Mouse (Mus musculus) forebrain, embryonic 13.5 days (tissue): ENCODE data around the gene Nfic. TPM values are rescaled to one million over a fixed set of nuclear protein-coding genes. Genes with fewer than 3 reads are reported as not detected.

ENCODE experiments used
- ATAC-seq: fragments of 200-750 bp; cut with Nextera tagmentation; 2 replicates; pipeline ENCODE4 v1.8.0; 2017
- H3K27ac ChIP-seq: fragments of 300-500 bp; sonication (generic); 2 replicates; pipeline ENCODE4 v1.5.1; 2015; ENCODE audit warnings: inconsistent platforms, mild to moderate bottlenecking, moderate library complexity
- H3K27me3 ChIP-seq: fragments of 300-500 bp; sonication (generic); 2 replicates; pipeline ENCODE4 v1.6.1; 2015; ENCODE audit warnings: mild to moderate bottlenecking, inconsistent platforms
- H3K36me3 ChIP-seq: fragments of 300-500 bp; sonication (generic); 2 replicates; pipeline ENCODE4 v1.6.1; 2015; ENCODE audit warnings: mild to moderate bottlenecking, inconsistent platforms; ENCODE audit not compliant: poor library complexity, severe bottlenecking
- H3K4me1 ChIP-seq: fragments of 300-500 bp; sonication (generic); 2 replicates; pipeline ENCODE4 v1.6.1; 2015; ENCODE audit warnings: inconsistent platforms
- H3K4me2 ChIP-seq: fragments of 300-500 bp; sonication (generic); 2 replicates; pipeline ENCODE4 v1.6.1; 2015; ENCODE audit warnings: inconsistent platforms, mild to moderate bottlenecking, moderate library complexity
- H3K4me3 ChIP-seq: fragments of 300-500 bp; sonication (generic); 2 replicates; pipeline ENCODE4 v1.5.1; 2015; ENCODE audit warnings: mild to moderate bottlenecking, inconsistent platforms
- H3K9ac ChIP-seq: fragments of 300-500 bp; sonication (generic); 2 replicates; pipeline ENCODE4 v1.6.1; 2015; ENCODE audit warnings: mild to moderate bottlenecking, inconsistent platforms
- H3K9me3 ChIP-seq: fragments of 300-500 bp; sonication (generic); replicated peaks from 2 replicates; pipeline ENCODE4 v1.6.1; 2016; ENCODE audit warnings: inconsistent platforms
- WGBS: fragments of 180-500 bp; shearing (Covaris S2); methylation state at CpG from one replicate; pipeline ENCODE4 v1.1.7; 2015; 5-methylcytosine and 5-hydroxymethylcytosine counted together
- polyA plus RNA-seq: library from polyadenylated mRNA; unstranded; fragments of >200 nt; fragmentation: Nextera tagmentation; extraction: Ambion mirVana; gene quantifications from 2 replicates; pipeline ENCODE4 v1.2.1, GENCODE M21; 2015

The Nfic gene
- polyA plus RNA-seq, 1 experiment from 2014 or later, result 18.5 TPM

DNA sequence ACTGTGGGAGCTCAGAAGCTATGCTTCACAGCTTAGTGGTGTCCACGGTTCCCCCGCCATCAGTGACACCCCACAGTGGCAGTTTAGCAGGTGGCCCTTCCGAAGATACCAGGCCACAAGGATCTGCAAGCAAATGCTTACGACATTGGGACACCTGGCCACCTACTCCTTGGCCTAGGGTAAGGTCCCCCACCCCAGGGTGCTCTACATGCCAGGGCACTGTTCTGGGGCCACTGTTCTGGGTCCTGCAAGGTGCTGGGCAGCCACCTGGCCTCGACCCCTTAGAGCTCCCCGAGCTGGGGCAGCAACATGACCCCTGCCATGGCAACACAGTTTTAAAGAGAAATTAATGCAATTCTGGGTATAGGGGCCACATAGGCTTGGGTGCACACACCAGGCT is 39.7 kb upstream of the Nfic start:
- Histone ChIP-seq H3K27ac (no peak overlapping the region), H3K4me3 (peak overlapping the region; percentile 82), H3K4me1 (peaks cover 28% of the 10 kb centered on the region), H3K36me3 (peaks cover 36% of the 10 kb centered on the region), H3K4me2 (peak overlapping the region; percentile 100), H3K9me3 (no peaks in the 10 kb centered on the region), H3K9ac (peak overlapping the region; percentile 87), H3K27me3 (no peaks in the 10 kb centered on the region)
- no peak for ATAC-seq
- WGBS, result 74% methylated on average over 6 of the region's 6 CpGs

- Histone ChIP-seq H3K4me3 (peak overlapping the region; percentile 82), H3K27ac (no peak overlapping the region), H3K4me1 (peaks cover 28% of the 10 kb centered on the region), H3K27me3 (no peaks in the 10 kb centered on the region), H3K36me3 (peaks cover 43% of the 10 kb centered on the region), H3K9ac (peak overlapping the region; percentile 87; the same call in 1 of the 2 replicates), H3K4me2 (peak overlapping the region; percentile 100), H3K9me3 (no peaks in the 10 kb centered on the region)
- no peak for ATAC-seq
- WGBS, result 92% methylated on average over 11 of the region's 11 CpGs
Observed at GRCm38 (mm10) chr10:81494260-81495041, 39.0 kb upstream of the Nfic start.

DNA sequence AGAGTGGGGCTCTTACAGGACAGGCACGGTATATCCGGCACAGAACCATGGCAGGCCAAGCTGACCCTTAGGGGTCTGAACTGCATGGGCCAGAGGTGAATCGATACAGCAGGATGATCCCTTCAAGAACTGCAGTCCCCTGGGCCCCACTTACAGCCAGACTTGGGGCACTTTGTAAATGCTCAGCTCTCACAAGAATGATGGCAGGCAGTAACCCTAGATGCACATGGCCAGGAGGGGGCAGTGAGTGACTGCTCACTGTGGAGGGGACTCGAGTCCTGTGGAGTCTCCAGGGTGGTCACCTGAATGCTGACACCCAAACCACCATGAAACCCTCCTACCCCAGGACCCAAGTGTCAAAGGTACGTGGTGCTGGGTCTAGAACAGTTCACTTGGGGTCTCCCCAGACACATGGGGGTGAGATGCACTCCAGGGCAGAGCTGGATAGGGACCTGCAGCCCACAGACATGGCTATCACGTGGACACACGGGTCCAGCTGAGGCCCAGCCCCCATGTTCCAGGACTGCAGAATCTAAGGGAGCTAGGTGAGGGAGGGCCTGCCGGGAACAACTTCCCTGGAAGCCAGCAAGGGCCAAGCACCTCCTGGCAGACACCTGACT is 38.3 kb upstream of the Nfic start:
- ATAC-seq, result no peak
- H3K27ac ChIP-seq, result no peak overlapping the region
- H3K27me3 ChIP-seq, result no peaks in the 10 kb centered on the region
- peaks cover 50% of the 10 kb centered on the region for H3K36me3 ChIP-seq
- H3K4me1 ChIP-seq, result peaks cover 28% of the 10 kb centered on the region
- WGBS, result 83% methylated on average over 8 of the region's 8 CpGs
- H3K4me3 ChIP-seq, result no peak overlapping the region
- H3K4me2 ChIP-seq, result no peak overlapping the region
- no peaks in the 10 kb centered on the region for H3K9me3 ChIP-seq
- no peak overlapping the region for H3K9ac ChIP-seq

DNA sequence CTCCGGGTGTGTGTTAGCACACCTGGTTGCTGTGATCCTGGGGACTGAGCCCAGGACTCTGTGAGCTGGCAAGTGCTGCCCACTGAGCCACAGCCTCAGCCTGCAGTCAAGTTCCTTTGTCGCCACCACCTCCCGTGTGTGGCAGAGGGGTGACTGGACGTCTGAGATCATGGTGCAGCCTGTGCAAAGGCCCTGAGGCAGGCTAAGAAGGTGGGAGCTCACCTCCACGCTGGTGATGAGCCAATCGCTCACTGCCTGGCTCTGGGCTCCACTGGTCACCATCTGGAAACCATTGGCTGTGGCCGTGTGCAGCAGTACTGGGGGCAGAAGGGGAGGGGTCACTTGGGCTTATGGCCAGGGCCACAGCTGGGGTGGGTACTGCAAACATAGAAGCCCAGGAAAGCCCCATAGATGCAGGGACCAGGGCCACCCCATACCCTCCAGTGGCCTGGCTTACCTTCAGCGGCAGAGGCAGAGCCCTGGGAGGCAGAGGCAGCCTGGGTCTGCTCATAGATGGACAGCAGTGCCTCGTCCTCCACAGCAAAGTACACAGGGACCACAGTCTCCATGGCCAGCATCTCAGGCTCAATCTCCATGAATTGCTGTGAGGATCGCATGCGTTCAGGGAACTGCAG is 37.3 kb upstream of the Nfic start:
- 91% methylated on average over 11 of the region's 11 CpGs for WGBS
- no peak for ATAC-seq
- no peak overlapping the region for H3K4me2 ChIP-seq
- peaks cover 60% of the 10 kb centered on the region for H3K36me3 ChIP-seq
- H3K4me1 ChIP-seq, result peaks cover 27% of the 10 kb centered on the region
- no peaks in the 10 kb centered on the region for H3K9me3 ChIP-seq
- no peaks in the 10 kb centered on the region for H3K27me3 ChIP-seq
- no peak overlapping the region for H3K27ac ChIP-seq
- no peak overlapping the region for H3K4me3 ChIP-seq
- H3K9ac ChIP-seq, result no peak overlapping the region

DNA sequence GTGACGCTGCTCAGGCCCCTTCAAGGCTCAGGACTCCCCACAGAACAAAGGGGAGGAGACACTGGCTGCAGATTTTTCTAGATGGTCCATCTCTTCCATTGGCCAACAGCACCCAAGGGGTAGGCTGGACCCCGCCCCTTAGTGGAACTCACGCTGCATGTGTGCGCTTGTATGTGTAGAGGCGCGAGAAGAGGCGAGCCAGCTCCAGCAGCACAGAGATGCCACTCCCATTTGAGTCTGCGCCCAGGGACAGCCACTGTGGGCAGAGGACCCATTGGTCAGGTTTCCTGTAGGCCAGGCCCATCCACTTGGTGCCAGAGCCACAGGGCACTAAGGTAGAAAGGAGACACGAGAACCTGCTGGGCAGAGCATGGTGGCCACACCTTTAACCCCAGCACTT is 35.6 kb upstream of the Nfic start:
- H3K27ac ChIP-seq, result no peak overlapping the region
- no peak overlapping the region for H3K4me2 ChIP-seq
- no peak overlapping the region for H3K4me3 ChIP-seq
- ATAC-seq, result no peak
- peaks cover 77% of the 10 kb centered on the region for H3K36me3 ChIP-seq
- 95% methylated on average over 9 of the region's 9 CpGs for WGBS
- H3K27me3 ChIP-seq, result no peaks in the 10 kb centered on the region
- H3K9me3 ChIP-seq, result no peaks in the 10 kb centered on the region
- H3K9ac ChIP-seq, result no peak overlapping the region
- H3K4me1 ChIP-seq, result peaks cover 20% of the 10 kb centered on the region

GRCm38 (mm10) chr10:81489941-81490340 is 34.5 kb upstream of the Nfic start:
- Histone ChIP-seq H3K36me3 (peaks cover 83% of the 10 kb centered on the region), H3K27ac (no peak overlapping the region), H3K4me2 (no peak overlapping the region), H3K9me3 (no peaks in the 10 kb centered on the region), H3K27me3 (no peaks in the 10 kb centered on the region), H3K4me3 (no peak overlapping the region), H3K9ac (no peak overlapping the region), H3K4me1 (peaks cover 16% of the 10 kb centered on the region)
- WGBS, result 85% methylated on average over 14 of the region's 14 CpGs
- no peak for ATAC-seq

DNA sequence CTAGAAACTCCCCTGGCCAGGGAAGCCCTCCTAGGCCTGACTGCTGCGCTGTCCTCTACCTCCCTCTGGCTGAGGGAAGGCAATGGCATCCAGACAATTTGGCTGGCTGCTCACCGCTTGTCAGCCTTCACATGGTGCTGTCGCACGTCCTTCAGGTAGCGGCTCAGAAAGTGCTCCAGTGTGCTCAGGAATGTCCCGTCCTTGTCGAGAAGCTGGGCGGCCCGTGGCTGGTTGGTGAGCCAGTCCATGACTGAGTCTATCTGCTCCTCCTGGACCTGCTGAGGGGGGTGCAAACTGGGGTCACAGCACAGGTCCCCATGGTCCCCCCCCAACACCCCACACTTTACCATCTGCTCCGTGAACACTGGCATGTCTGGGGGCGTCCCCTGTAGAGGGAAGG is 32.6 kb upstream of the Nfic start:
- Histone ChIP-seq H3K9ac (no peak overlapping the region), H3K4me1 (peaks cover 13% of the 10 kb centered on the region), H3K4me2 (no peak overlapping the region), H3K36me3 (peaks cover 76% of the 10 kb centered on the region), H3K27me3 (no peaks in the 10 kb centered on the region), H3K4me3 (no peak overlapping the region), H3K9me3 (no peaks in the 10 kb centered on the region), H3K27ac (no peak overlapping the region)
- ATAC-seq, result no peak
- 88% methylated on average over 11 of the region's 11 CpGs for WGBS

DNA sequence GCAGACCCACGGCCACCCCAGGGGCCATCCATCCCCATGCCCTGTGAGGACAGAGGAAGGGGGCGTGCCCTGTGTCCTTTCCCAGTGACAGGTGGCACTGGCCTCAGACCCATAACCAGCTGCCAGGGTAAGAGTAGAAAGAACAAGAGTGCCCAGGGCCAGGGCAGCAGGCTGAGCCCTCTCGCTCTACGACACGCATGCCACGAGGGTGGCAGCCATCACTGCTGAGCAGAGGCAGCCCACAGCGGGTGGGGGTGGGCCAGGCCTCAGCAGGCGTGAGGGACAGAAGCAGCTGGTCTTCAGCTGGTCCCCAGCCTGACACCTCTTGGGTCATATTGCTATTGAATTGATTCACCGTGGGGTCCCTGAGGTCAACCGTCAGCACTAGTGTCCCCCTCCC is 31.1 kb upstream of the Nfic start:
- Histone ChIP-seq H3K9me3 (no peaks in the 10 kb centered on the region), H3K36me3 (peaks cover 61% of the 10 kb centered on the region), H3K4me3 (no peak overlapping the region), H3K27ac (no peak overlapping the region), H3K4me1 (peaks cover 20% of the 10 kb centered on the region), H3K4me2 (no peak overlapping the region), H3K27me3 (no peaks in the 10 kb centered on the region), H3K9ac (no peak overlapping the region)
- 91% methylated on average over 10 of the region's 10 CpGs for WGBS
- ATAC-seq, result no peak

DNA sequence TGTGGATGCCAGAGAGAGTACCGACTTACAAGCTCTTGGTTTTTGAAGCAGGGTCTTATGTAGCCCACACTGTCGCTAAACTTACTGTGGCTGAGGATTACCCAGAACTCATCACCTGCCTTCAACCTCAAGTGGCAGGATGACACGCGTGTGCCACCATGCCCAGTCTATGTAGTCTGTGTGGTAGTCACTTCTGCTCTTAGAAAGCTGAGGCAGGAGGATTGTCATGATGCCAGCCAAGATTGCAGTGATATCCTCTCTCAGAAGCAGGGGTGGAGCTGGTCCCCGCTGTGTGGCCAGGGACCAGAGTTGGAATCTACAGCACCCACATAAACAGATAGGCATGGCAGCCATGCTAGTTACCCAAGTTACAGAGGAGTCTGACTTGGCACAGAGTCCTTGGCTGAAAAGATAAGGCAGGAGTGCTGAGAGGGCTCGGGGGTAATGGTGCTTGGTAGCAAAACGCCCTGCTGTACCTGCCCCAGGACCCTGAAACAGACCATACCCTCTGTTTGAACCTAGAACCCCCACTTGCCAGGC is 30.1 kb upstream of the Nfic start:
- Histone ChIP-seq H3K4me2 (no peak overlapping the region), H3K27me3 (no peaks in the 10 kb centered on the region), H3K4me3 (no peak overlapping the region), H3K9me3 (no peaks in the 10 kb centered on the region), H3K36me3 (peaks cover 51% of the 10 kb centered on the region), H3K4me1 (peaks cover 27% of the 10 kb centered on the region), H3K27ac (peak overlapping the region; percentile 74), H3K9ac (no peak overlapping the region)
- WGBS, result 69% methylated on average over 7 of the region's 7 CpGs
- ATAC-seq, result no peak

DNA sequence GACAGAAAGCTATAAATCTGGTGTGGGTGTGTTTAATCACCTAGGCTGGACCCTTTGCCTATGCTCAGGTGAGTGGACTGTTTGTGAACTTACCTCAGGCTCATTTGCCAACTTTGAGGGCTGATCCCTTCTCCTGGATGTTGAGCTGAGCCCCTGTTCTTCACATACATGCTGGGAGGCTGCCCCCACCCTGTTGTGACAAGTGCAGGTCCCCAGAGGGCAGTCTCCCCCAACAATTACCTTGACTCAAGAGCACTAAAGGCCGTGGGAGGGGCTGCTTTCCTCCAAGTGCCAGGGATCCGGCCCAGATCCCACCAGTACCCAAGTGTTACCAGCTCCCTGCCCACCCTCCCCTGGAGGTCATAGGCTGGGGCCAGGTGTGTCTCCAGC is 29.6 kb upstream of the Nfic start:
- peaks cover 46% of the 10 kb centered on the region for H3K36me3 ChIP-seq
- no peaks in the 10 kb centered on the region for H3K27me3 ChIP-seq
- H3K27ac ChIP-seq, result peak overlapping the region; percentile 74
- peaks cover 32% of the 10 kb centered on the region for H3K4me1 ChIP-seq
- H3K4me3 ChIP-seq, result no peak overlapping the region
- H3K4me2 ChIP-seq, result 0 out of 2 replicates have a peak overlapping the region, but pooled peaks have one; percentile 7
- WGBS, result 48% methylated on average over 2 of the region's 2 CpGs
- 0 out of 2 replicates have a peak overlapping the region, but pooled peaks have one; percentile 21 for H3K9ac ChIP-seq
- no peak for ATAC-seq
- no peaks in the 10 kb centered on the region for H3K9me3 ChIP-seq

- WGBS, result 62% methylated on average over 6 of the region's 6 CpGs
- H3K4me2 ChIP-seq, result 0 out of 2 replicates have a peak overlapping the region, but pooled peaks have one; percentile 7
- H3K4me1 ChIP-seq, result peaks cover 36% of the 10 kb centered on the region
- no peak for ATAC-seq
- H3K36me3 ChIP-seq, result peaks cover 41% of the 10 kb centered on the region
- no peak overlapping the region for H3K4me3 ChIP-seq
- 0 out of 2 replicates have a peak overlapping the region, but pooled peaks have one; percentile 21 for H3K9ac ChIP-seq
- peak overlapping the region; percentile 74 for H3K27ac ChIP-seq
- no peaks in the 10 kb centered on the region for H3K9me3 ChIP-seq
- no peaks in the 10 kb centered on the region for H3K27me3 ChIP-seq
Observed at GRCm38 (mm10) chr10:81484441-81485059, 29.1 kb upstream of the Nfic start.
